In genomic region chr2:104590068-104590828, GRCm38 (mm10) we compare ENCODE assay signal across 8 mouse cellular contexts. TPM values are rescaled to one million over a fixed set of nuclear protein-coding genes. Genes with fewer than 3 reads are reported as not detected.
A peak's percentile ranks its signal among the peaks of the same experiment; 100 is the strongest.
DNase-seq lines count a peak whose midpoint lies in the region; ATAC-seq and TF ChIP-seq lines count a peak whose summit lies in the region.

Gene Cstf3 (plus strand): TSS chr2:104590523.

- peak; percentile 100 for ATAC-seq in forebrain, postnatal 0 days
- ATAC-seq in lung, embryonic 15.5 days (ENCODE audit: borderline replicate concordance, extremely low read depth, low FRiP score, low TSS enrichment) = peak; percentile 100

- under 1% methylated on average over 59 of the region's 59 CpGs for WGBS in cerebellum, adult 2 months
- WGBS in forebrain, postnatal 0 days = under 1% methylated on average over 58 of the region's 59 CpGs
- WGBS in lung, embryonic 15.5 days = under 1% methylated on average over 59 of the region's 59 CpGs

- H3K4me1 ChIP-seq in MEL (ENCODE audit: control insufficient read depth in 1 of 2, insufficient read depth in 2 of 2, low read length in 2 of 2) = peaks cover 10 to 20% of the 10 kb centered on the region in 2 experiments
- no peaks in the 10 kb centered on the region; the same call in 1 of the 2 replicates for H3K4me1 ChIP-seq in cerebellum, adult 2 months (ENCODE audit: control insufficient read depth, insufficient read depth, low read length)
- H3K4me1 ChIP-seq in forebrain, postnatal 0 days (ENCODE audit: insufficient read depth) = peaks cover 22% of the 10 kb centered on the region
- H3K4me1 ChIP-seq in lung, embryonic 15.5 days = peaks cover 13% of the 10 kb centered on the region

- H3K79me2 ChIP-seq in MEL (ENCODE audit: control insufficient read depth, insufficient read depth, low read length, poor library complexity) = peaks cover 39% of the 10 kb centered on the region

- H3K4me3 ChIP-seq in MEL (ENCODE audit: control insufficient read depth in 1 of 2, insufficient read depth in 1 of 2, low read depth in 2 of 2, low read length in 2 of 2) = peak within 1 kb of the TSS; percentile 94 to 97
- H3K4me3 ChIP-seq in cerebellum, adult 2 months (replicated peaks; ENCODE audit: insufficient read depth, low read depth, low read length) = peak within 1 kb of the TSS; percentile 93
- peak within 1 kb of the TSS; percentile 64 for H3K4me3 ChIP-seq in forebrain, postnatal 0 days (ENCODE audit: low read depth, low read length)
- peak within 1 kb of the TSS; percentile 73 for H3K4me3 ChIP-seq in lung, embryonic 15.5 days

- H3K9ac ChIP-seq in MEL (ENCODE audit: control insufficient read depth, low read depth, low read length, poor library complexity, severe bottlenecking) = peak within 1 kb of the TSS; percentile 85
- H3K9ac ChIP-seq in forebrain, postnatal 0 days = peak within 1 kb of the TSS; percentile 80
- peak within 1 kb of the TSS; percentile 75 for H3K9ac ChIP-seq in lung, embryonic 15.5 days

- no peaks in the 10 kb centered on the region for H3K9me3 ChIP-seq in MEL (replicated peaks; ENCODE audit: insufficient read depth, low read length)
- H3K9me3 ChIP-seq in forebrain, postnatal 0 days (ENCODE audit: low read length) = no peaks in the 10 kb centered on the region
- H3K9me3 ChIP-seq in lung, embryonic 15.5 days = no peaks in the 10 kb centered on the region

- TF ChIP-seq RAD21 in MEL (IDR thresholded peaks at IDR 0.05; ENCODE audit: low read depth, low read length) = no peak

- H3K27me3 ChIP-seq in MEL (ENCODE audit: control insufficient read depth in 1 of 2, insufficient read depth in 2 of 2, low read length in 2 of 2) = no peaks in the 10 kb centered on the region
- H3K27me3 ChIP-seq in cerebellum, adult 2 months (ENCODE audit: control insufficient read depth, insufficient read depth, low read length) = no peaks in the 10 kb centered on the region
- H3K27me3 ChIP-seq in forebrain, postnatal 0 days (ENCODE audit: insufficient read depth, low read length) = no peaks in the 10 kb centered on the region
- no peaks in the 10 kb centered on the region for H3K27me3 ChIP-seq in lung, embryonic 15.5 days

- no peak for TF ChIP-seq CTCF in MEL (IDR thresholded peaks at IDR 0.05 in 2 of 3, conservative IDR thresholded peaks at IDR 0.05 in 1 of 3; ENCODE audit: control insufficient read depth in 1 of 3, insufficient read depth in 1 of 3, low read depth in 2 of 3, low read length in 3 of 3, poor library complexity in 1 of 3, severe bottlenecking in 1 of 3)
- TF ChIP-seq CTCF in cerebellum, adult 2 months (IDR thresholded peaks at IDR 0.05; ENCODE audit: borderline replicate concordance, insufficient read depth, low read depth, low read length) = no peak
- peak; percentile 58 for TF ChIP-seq CTCF in forebrain, postnatal 0 days (IDR thresholded peaks at IDR 0.05; ENCODE audit: low read depth)

- TF ChIP-seq EP300 in MEL (IDR thresholded peaks at IDR 0.05; ENCODE audit: low read depth in 1 of 2, low read length in 2 of 2) = no peak; a peak in 1 of 4 replicates

- H3K27ac ChIP-seq in MEL (ENCODE audit: control insufficient read depth, low read depth, low read length) = peak within 1 kb of the TSS; percentile 55
- peak within 1 kb of the TSS; percentile 56 for H3K27ac ChIP-seq in cerebellum, adult 2 months (ENCODE audit: insufficient read depth, low read length)
- peak within 1 kb of the TSS; percentile 89 for H3K27ac ChIP-seq in forebrain, postnatal 0 days (ENCODE audit: low read depth, low read length)
- H3K27ac ChIP-seq in lung, embryonic 15.5 days = peak within 1 kb of the TSS; percentile 82

- peaks cover 3 to 32% of the 10 kb centered on the region in 2 experiments; a peak in 3 of 4 replicates for H3K36me3 ChIP-seq in MEL (ENCODE audit: control insufficient read depth in 1 of 2, insufficient read depth in 2 of 2, low read length in 2 of 2)
- H3K36me3 ChIP-seq in forebrain, postnatal 0 days (ENCODE audit: insufficient read depth) = no peaks in the 10 kb centered on the region
- H3K36me3 ChIP-seq in lung, embryonic 15.5 days = no peaks in the 10 kb centered on the region

- DNase-seq in MEL (ENCODE audit: low read depth, low spot score) = peak; percentile 99
- DNase-seq in cerebellum, adult 2 months = peak; percentile 99
- DNase-seq in forebrain, postnatal 0 days = peak; percentile 99
- DNase-seq in heart, postnatal 4 days = peak; percentile 99
- DNase-seq in layer of hippocampus, adult 8-10 months (ENCODE audit: low spot score in 2 of 2) = peak; percentile 99
- DNase-seq in ovary, adult 18-20 months (ENCODE audit: low spot score) = peak; percentile 98
- peak; percentile 98 for DNase-seq in thymus, postnatal 0 days (ENCODE audit: low spot score)

- peak within 1 kb of the TSS; percentile 58 for H3K4me2 ChIP-seq in forebrain, postnatal 0 days (ENCODE audit: low read depth)
- peak within 1 kb of the TSS; percentile 78 for H3K4me2 ChIP-seq in lung, embryonic 15.5 days

- peak in 1 of 2 experiments; percentile 79; a peak in 2 of 4 replicates for TF ChIP-seq POLR2A in MEL (IDR thresholded peaks at IDR 0.05; ENCODE audit: control insufficient read depth in 1 of 2, insufficient read depth in 1 of 2, low read depth in 1 of 2, low read length in 2 of 2, poor library complexity in 1 of 2)
- TF ChIP-seq POLR2A in cerebellum, adult 2 months (IDR thresholded peaks at IDR 0.05; ENCODE audit: borderline replicate concordance, insufficient read depth, low read length) = no peak

TF ChIP-seq in MEL, 35 proteins besides CTCF, POLR2A, EP300 and RAD21:
- no peak for TF ChIP-seq MEF2A (IDR thresholded peaks at IDR 0.05; ENCODE audit: extremely low read depth, insufficient replicate concordance, low read depth, low read length, poor library complexity, severe bottlenecking)
- peak; percentile 75 for TF ChIP-seq KAT2A (conservative IDR thresholded peaks at IDR 0.05; ENCODE audit: low read depth, low read length)
- peak; percentile 90 for TF ChIP-seq HCFC1 (IDR thresholded peaks at IDR 0.05; ENCODE audit: low read depth, low read length)
- TF ChIP-seq MAZ (IDR thresholded peaks at IDR 0.05; ENCODE audit: low read depth, low read length) = no peak
- no peak for TF ChIP-seq JUND (IDR thresholded peaks at IDR 0.05; ENCODE audit: low read depth, low read length)
- TF ChIP-seq MXI1 (IDR thresholded peaks at IDR 0.05; ENCODE audit: low read depth, low read length) = no peak; the same call in 1 of the 2 replicates
- no peak for TF ChIP-seq BHLHE40 (IDR thresholded peaks at IDR 0.05; ENCODE audit: borderline replicate concordance, low read depth, low read length)
- TF ChIP-seq ETS1 (IDR thresholded peaks at IDR 0.05; ENCODE audit: low read depth, low read length) = peak; percentile 50; the same call in 1 of the 2 replicates
- no peak for TF ChIP-seq POLR2AphosphoS5 (IDR thresholded peaks at IDR 0.05; ENCODE audit: borderline replicate concordance, low read depth, low read length)
- TF ChIP-seq TBP (IDR thresholded peaks at IDR 0.05; ENCODE audit: low read depth, low read length) = peak; percentile 63
- TF ChIP-seq SIN3A (IDR thresholded peaks at IDR 0.05; ENCODE audit: low read length) = peak; percentile 86
- TF ChIP-seq E2F4 (IDR thresholded peaks at IDR 0.05; ENCODE audit: borderline replicate concordance, low read depth, low read length) = peak; percentile 77; the same call in 1 of the 2 replicates
- TF ChIP-seq ZC3H11A (IDR thresholded peaks at IDR 0.05; ENCODE audit: low read depth, low read length) = no peak
- peak; percentile 78 for TF ChIP-seq NRF1 (IDR thresholded peaks at IDR 0.05; ENCODE audit: insufficient read depth, low read depth, low read length, poor library complexity, severe bottlenecking)
- TF ChIP-seq UBTF (IDR thresholded peaks at IDR 0.05; ENCODE audit: borderline replicate concordance, insufficient read depth, low read depth, low read length) = 0 out of 2 replicates have a peak, but pooled peaks have one; percentile 56
- peak; percentile 8; the same call in 1 of the 2 replicates for TF ChIP-seq TCF12 (IDR thresholded peaks at IDR 0.05; ENCODE audit: low read depth, low read length)
- TF ChIP-seq TAL1 (IDR thresholded peaks at IDR 0.05; ENCODE audit: low read length) = no peak
- TF ChIP-seq RCOR1 (IDR thresholded peaks at IDR 0.05; ENCODE audit: low read depth, low read length) = 0 out of 2 replicates have a peak, but pooled peaks have one; percentile 19
- TF ChIP-seq POLR2AphosphoS2 (IDR thresholded peaks at IDR 0.05; ENCODE audit: low read length) = 0 out of 2 replicates have a peak, but pooled peaks have one; percentile 29
- TF ChIP-seq MYC (IDR thresholded peaks at IDR 0.05; ENCODE audit: low read depth, low read length) = peak; percentile 28; the same call in 1 of the 2 replicates
- TF ChIP-seq MAFK (IDR thresholded peaks at IDR 0.05; ENCODE audit: borderline replicate concordance, low read depth, low read length) = no peak
- TF ChIP-seq MAX (IDR thresholded peaks at IDR 0.05; ENCODE audit: low read length) = peak; percentile 7; the same call in 1 of the 2 replicates
- peak; percentile 56; the same call in 1 of the 2 replicates for TF ChIP-seq NELFE (IDR thresholded peaks at IDR 0.05; ENCODE audit: low read depth, low read length)
- TF ChIP-seq CHD1 (IDR thresholded peaks at IDR 0.05; ENCODE audit: low read depth, low read length) = 0 out of 2 replicates have a peak, but pooled peaks have one; percentile 14
- peak; percentile 96 for TF ChIP-seq ELF1 (IDR thresholded peaks at IDR 0.05; ENCODE audit: low read depth, low read length)
- no peak for TF ChIP-seq MYB (IDR thresholded peaks at IDR 0.05; ENCODE audit: low read depth, low read length)

RNA-seq across cellular contexts. Expression of gene Cstf3, which starts in this region (rescaled TPM):
- 11.6 and 13.8 TPM in 2 replicates for total RNA-seq in MEL (2012; rRNA removed)
- polyA plus RNA-seq in MEL (2012; ENCODE audit: insufficient read depth in 1 of 2, insufficient read length in 2 of 2, low read depth in 1 of 2, low replicate concordance in 2 of 2, missing spikeins in 1 of 2) = 100 to 1,000 TPM in 1 of 2 experiments, 10 to 100 TPM in 1; 35.7 to 126 TPM
- 35.7 and 35.8 TPM in 2 replicates for polyA plus RNA-seq in cerebellum, adult 2 months (2012; rRNA removed)
- total RNA-seq in forebrain, postnatal 0 days (2014; rRNA removed) = 17.9 and 33.5 TPM in 2 replicates
- 51.2 and 65.3 TPM in 2 replicates for polyA plus RNA-seq in forebrain, postnatal 0 days (2015; fragmentation: Nextera tagmentation; extraction: Ambion mirVana)
- total RNA-seq in heart, postnatal 4 days (2021) = 10 to 100 TPM; 32.9 to 37.7 TPM
- 10 to 100 TPM; 37.5 to 48.0 (median 44.4) TPM for total RNA-seq in layer of hippocampus, adult 8-10 months (2022)
- 63.8 and 65.7 TPM in 2 replicates for polyA plus RNA-seq in lung, embryonic 15.5 days (2015; fragmentation: Nextera tagmentation; extraction: Ambion mirVana)
- 60.5 and 67.0 TPM in 2 replicates for polyA plus RNA-seq in thymus, postnatal 0 days (2015; fragmentation: Nextera tagmentation; extraction: Ambion mirVana)

Comparison
In these comparisons a context has a peak if more than half of its experiments do, and no peak if none do; other contexts are left out.
1. Peak in every context shown above with its lines: DNase-seq, ATAC-seq, H3K4me3 ChIP-seq and H3K27ac ChIP-seq.